ENCODE assay signal across 14 mouse cellular contexts in the genomic region with DNA sequence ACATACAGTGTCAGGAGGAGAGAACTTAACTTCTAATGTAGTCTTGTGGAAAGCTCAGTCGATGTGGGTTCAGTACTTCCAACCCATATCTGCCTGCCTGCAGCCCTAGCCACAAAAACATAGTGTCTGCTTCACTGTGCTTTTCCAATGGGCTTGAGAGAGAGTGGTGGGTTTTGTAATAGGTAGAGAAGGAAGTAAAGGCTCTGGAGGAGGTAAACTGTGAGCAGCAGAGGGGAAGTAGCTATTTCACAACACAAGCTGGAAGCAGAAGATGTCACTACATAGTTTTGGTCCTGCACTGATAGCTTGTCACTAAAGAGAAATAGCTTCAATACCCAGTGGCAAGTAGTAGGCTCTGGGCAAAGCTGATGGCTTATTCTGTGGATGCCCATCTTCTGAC. TPM values are rescaled to one million over a fixed set of nuclear protein-coding genes. Genes with fewer than 3 reads are reported as not detected.
DNase-seq lines count a peak whose midpoint lies in the region; ATAC-seq lines count a peak whose summit lies in the region.
"Had no signal": no experiment of that assay in that cellular context is flagged by ENCODE, and none has a peak within 500 bp of the region (broad histone marks: within the 10 kb centered on the region; RNA-seq: fewer than 3 reads in every experiment).

No protein-coding gene starts in this region.

- H3K27ac ChIP-seq in heart, embryonic 14.5 days (replicated peaks in 1 of 2; ENCODE audit: control insufficient read depth in 1 of 2, insufficient read depth in 1 of 2, low read depth in 2 of 2, low read length in 2 of 2): peak overlapping the region; percentile 38 to 100
- H3K27ac ChIP-seq: forebrain, embryonic 10.5 days; hindbrain, postnatal 0 days; limb, embryonic 10.5 days had no signal

- H3K36me3 ChIP-seq in heart, embryonic 14.5 days (ENCODE audit: control insufficient read depth, insufficient read depth, low read length): no peaks in the 10 kb centered on the region
- H3K36me3 ChIP-seq: forebrain, embryonic 10.5 days; limb, embryonic 10.5 days had no signal

- H3K9me3 ChIP-seq in heart, embryonic 14.5 days (ENCODE audit: control insufficient read depth, low read length): no peaks in the 10 kb centered on the region
- H3K9me3 ChIP-seq: limb, embryonic 10.5 days had no signal

- no peaks in the 10 kb centered on the region for H3K27me3 ChIP-seq in heart, embryonic 14.5 days (ENCODE audit: control insufficient read depth, insufficient read depth, low read length)

- no peak overlapping the region for H3K4me3 ChIP-seq in heart, embryonic 14.5 days (ENCODE audit: control insufficient read depth in 1 of 2, insufficient read depth in 1 of 2, low read depth in 1 of 2, low read length in 2 of 2)
- H3K4me3 ChIP-seq: forebrain, embryonic 10.5 days; limb, embryonic 10.5 days had no signal

- H3K4me2 ChIP-seq in heart, embryonic 14.5 days (ENCODE audit: low read length): no peak overlapping the region
- H3K4me2 ChIP-seq: midbrain, embryonic 11.5 days had no signal

- DNase-seq in heart, adult 8-10 months (ENCODE audit: low spot score): no peak
- peak; percentile 37 for DNase-seq in lung, postnatal 36 days
- DNase-seq in lung, postnatal 10 days: no peak
- no peak for DNase-seq in spleen, postnatal 14 days (ENCODE audit: low spot score in 2 of 2)
- no peak for DNase-seq in right cerebral cortex, postnatal 36 days (ENCODE audit: low spot score in 2 of 2)
- DNase-seq: adrenal gland, postnatal 14 days; cerebellum, adult 8-10 months; right cerebral cortex, adult 18-20 months had no signal

- H3K4me1 ChIP-seq in heart, embryonic 14.5 days (ENCODE audit: control insufficient read depth in 2 of 2, insufficient read depth in 2 of 2, low read length in 2 of 2): peaks cover 21 to 36% of the 10 kb centered on the region in 2 experiments
- H3K4me1 ChIP-seq: limb, embryonic 10.5 days had no signal

- WGBS in heart, embryonic 14.5 days: 79% methylated on average over 1 of the region's 1 CpGs

- ATAC-seq in heart, embryonic 14.5 days (ENCODE audit: insufficient number of reproducible peaks, insufficient read depth, low FRiP score, low read depth): no peak
- ATAC-seq in megakaryocyte progenitor cell, adult 5-6 weeks (replicated peaks; ENCODE audit: poor library complexity): peak; percentile 96
- ATAC-seq: hindbrain, postnatal 0 days had no signal

- no peak overlapping the region for H3K9ac ChIP-seq in heart, embryonic 14.5 days (ENCODE audit: low read length)

RNA-seq across cellular contexts. Expression of gene Fgl2, which starts 40.3 kb away (rescaled TPM):
- polyA plus RNA-seq in heart, embryonic 14.5 days (2014; fragmentation: Nextera tagmentation; extraction: Ambion mirVana): 34.7 and 41.9 TPM in 2 replicates
- total RNA-seq in heart, adult 8-10 months (2022): 10 to 100 TPM; 12.4 to 23.7 (median 18.0) TPM
- total RNA-seq in megakaryocyte progenitor cell, adult 5-6 weeks (2015): 67.9 and 69.9 TPM in 2 replicates
- total RNA-seq in megakaryocyte progenitor cell, adult 5-6 weeks (2017): 77.0 and 79.6 TPM in 2 replicates
